ENCODE assay signal across 24 mouse cellular contexts in genomic region chr5:107102916-107103315, GRCm38 (mm10).
"Had no signal": no experiment of that assay in that cellular context is flagged by ENCODE, and none has a peak within 500 bp of the region (broad histone marks: within the 10 kb centered on the region; RNA-seq: fewer than 3 reads in every experiment).

No protein-coding gene starts in this region.

- H3K9ac ChIP-seq: heart, embryonic 13.5 days; heart, embryonic 15.5 days; kidney, embryonic 15.5 days; limb, embryonic 13.5 days; limb, embryonic 15.5 days; liver, embryonic 12.5 days; liver, embryonic 14.5 days had no signal

- ATAC-seq: hindbrain, embryonic 16.5 days; intestine, embryonic 16.5 days; liver, embryonic 12.5 days had no signal

- H3K27me3 ChIP-seq: heart, embryonic 13.5 days; heart, embryonic 15.5 days; kidney, embryonic 15.5 days; limb, embryonic 15.5 days; liver, embryonic 12.5 days had no signal

- H3K36me3 ChIP-seq: liver, embryonic 12.5 days had no signal

- H3K9me3 ChIP-seq: heart, embryonic 13.5 days; heart, embryonic 15.5 days; kidney, embryonic 15.5 days; limb, embryonic 13.5 days; limb, embryonic 15.5 days; liver, embryonic 12.5 days had no signal

- H3K4me2 ChIP-seq: heart, embryonic 11.5 days; heart, embryonic 13.5 days; heart, embryonic 15.5 days; kidney, embryonic 15.5 days; limb, embryonic 13.5 days; limb, embryonic 15.5 days; liver, embryonic 12.5 days had no signal

- H3K27ac ChIP-seq: heart, adult 2 months; heart, embryonic 13.5 days; heart, embryonic 15.5 days; kidney, embryonic 15.5 days; kidney, postnatal 0 days; limb, embryonic 13.5 days; liver, embryonic 12.5 days; liver, embryonic 14.5 days had no signal

- H3K4me3 ChIP-seq: heart, adult 2 months; heart, embryonic 13.5 days; heart, embryonic 15.5 days; kidney, embryonic 15.5 days; limb, embryonic 13.5 days; limb, embryonic 15.5 days; liver, embryonic 12.5 days had no signal

- DNase-seq: gastrocnemius, postnatal 14 days; heart, adult 11 months; heart, adult 2 months; heart, postnatal 14 days; heart, postnatal 36 days; kidney, adult 11 months; kidney, adult 2 months; kidney, adult 9 months; kidney, postnatal 14 days; kidney, postnatal 36 days; layer of hippocampus, adult 9-11 months; layer of hippocampus, postnatal 36 days; left cerebral cortex, postnatal 4 days had no signal
